Mouse (Mus musculus) embryonic fibroblast, embryonic 13.5 days (primary cell): ENCODE data around the gene Adamts8. TPM values are rescaled to one million over a fixed set of nuclear protein-coding genes. Genes with fewer than 3 reads are reported as not detected.

Experiments used
- H3K27ac ChIP-seq: 2 replicates; pipeline ENCODE4 v1.5.1; 2012; ENCODE audit warnings: low read length, control low read depth, inconsistent platforms; ENCODE audit not compliant: insufficient read depth
- H3K4me1 ChIP-seq: 2 replicates; pipeline ENCODE4 v1.6.1; 2011; ENCODE audit warnings: low read length; ENCODE audit not compliant: control insufficient read depth, insufficient read depth
- H3K4me3 ChIP-seq: 2 replicates; pipeline ENCODE4 v1.5.1; 2011; ENCODE audit warnings: mild to moderate bottlenecking, control low read depth, low read length; ENCODE audit not compliant: insufficient read depth
- CTCF ChIP-seq: IDR thresholded peaks from 2 replicates; pipeline ENCODE4 v1.5.1; 2011; ENCODE audit warnings: mild to moderate bottlenecking, control low read depth, low read length, moderate library complexity, borderline replicate concordance; ENCODE audit not compliant: insufficient read depth
- POLR2A ChIP-seq: IDR thresholded peaks from 2 replicates; pipeline ENCODE4 v1.6.1; 2011; ENCODE audit warnings: low read depth, mild to moderate bottlenecking, control low read depth, low read length, moderate library complexity
- polyA plus RNA-seq: library from polyadenylated mRNA; stranded (reverse); fragments of >200 nt; gene quantifications from 2 replicates; pipeline ENCODE4 v1.2.4, GENCODE M21; 2011; ENCODE audit warnings: low read depth; ENCODE audit not compliant: missing spikeins, insufficient read length

The Adamts8 gene
- polyA plus RNA-seq, 1 experiment, result 0.14 TPM

GRCm38 (mm10) chr9:30908296-30908690 is 34.1 kb upstream of the Adamts8 start:
- Histone ChIP-seq H3K4me1 (no peaks in the 10 kb centered on the region), H3K27ac (no peak overlapping the region), H3K4me3 (no peak overlapping the region)
- TF ChIP-seq POLR2A (no peak), CTCF (no peak)

DNA sequence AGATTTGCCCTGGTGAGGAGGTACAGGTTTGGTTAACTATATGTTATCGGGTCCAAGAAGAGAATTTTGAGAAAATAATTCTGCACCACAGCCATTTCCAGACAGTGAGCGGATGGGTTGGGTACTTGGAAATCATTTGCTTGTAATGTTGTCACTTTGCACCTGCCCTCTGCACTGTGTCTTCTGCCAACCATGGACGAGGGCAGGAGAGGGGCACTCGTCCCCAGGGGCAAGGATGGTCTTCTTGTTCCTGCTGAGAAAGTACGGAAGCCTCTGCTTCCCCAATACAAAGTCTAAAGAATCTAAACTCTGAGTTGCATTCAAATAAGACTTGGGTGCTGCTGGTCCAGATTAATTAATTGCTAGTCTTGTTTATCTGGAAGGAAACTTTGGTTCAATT is 33.4 kb upstream of the Adamts8 start:
- TF ChIP-seq POLR2A (no peak), CTCF (no peak)
- Histone ChIP-seq H3K27ac (no peak overlapping the region), H3K4me3 (no peak overlapping the region), H3K4me1 (no peaks in the 10 kb centered on the region)

- Histone ChIP-seq H3K27ac (no peak overlapping the region), H3K4me1 (no peaks in the 10 kb centered on the region), H3K4me3 (no peak overlapping the region)
- TF ChIP-seq CTCF, result no peak
- TF ChIP-seq POLR2A, result no peak
Measured at GRCm38 (mm10) chr9:30910491-30910890, 31.9 kb upstream of the Adamts8 start.

- no peak for TF ChIP-seq POLR2A
- TF ChIP-seq CTCF, result no peak
- Histone ChIP-seq H3K4me3 (no peak overlapping the region), H3K27ac (no peak overlapping the region), H3K4me1 (no peaks in the 10 kb centered on the region)
Measured at GRCm38 (mm10) chr9:30912161-30912560, 30.2 kb upstream of the Adamts8 start.

GRCm38 (mm10) chr9:30913429-30913828 is 28.9 kb upstream of the Adamts8 start:
- TF ChIP-seq CTCF, result no peak
- TF ChIP-seq POLR2A, result no peak
- Histone ChIP-seq H3K4me3 (no peak overlapping the region), H3K27ac (no peak overlapping the region), H3K4me1 (no peaks in the 10 kb centered on the region)

DNA sequence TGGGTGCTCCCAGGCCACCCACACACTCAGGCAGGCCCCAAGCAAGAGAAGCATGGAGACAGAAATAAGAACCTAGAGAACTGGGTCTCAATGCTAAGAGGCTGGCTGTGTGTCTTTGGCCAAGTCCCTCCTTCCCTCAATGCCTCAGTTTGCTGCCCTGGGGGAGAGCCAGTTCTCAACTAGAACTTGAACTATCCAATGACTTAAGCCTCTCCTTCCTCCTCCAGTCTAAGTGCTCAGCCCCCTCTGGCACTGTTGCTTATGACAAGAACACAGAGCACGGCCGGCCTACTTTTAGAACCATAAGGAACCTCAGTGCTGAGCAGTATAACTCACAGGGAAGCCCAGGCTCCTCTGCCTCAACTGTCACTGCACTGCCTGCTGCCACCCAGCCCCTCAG is 28.1 kb upstream of the Adamts8 start:
- TF ChIP-seq POLR2A, result no peak
- TF ChIP-seq CTCF, result no peak
- H3K4me3 ChIP-seq, result no peak overlapping the region

DNA sequence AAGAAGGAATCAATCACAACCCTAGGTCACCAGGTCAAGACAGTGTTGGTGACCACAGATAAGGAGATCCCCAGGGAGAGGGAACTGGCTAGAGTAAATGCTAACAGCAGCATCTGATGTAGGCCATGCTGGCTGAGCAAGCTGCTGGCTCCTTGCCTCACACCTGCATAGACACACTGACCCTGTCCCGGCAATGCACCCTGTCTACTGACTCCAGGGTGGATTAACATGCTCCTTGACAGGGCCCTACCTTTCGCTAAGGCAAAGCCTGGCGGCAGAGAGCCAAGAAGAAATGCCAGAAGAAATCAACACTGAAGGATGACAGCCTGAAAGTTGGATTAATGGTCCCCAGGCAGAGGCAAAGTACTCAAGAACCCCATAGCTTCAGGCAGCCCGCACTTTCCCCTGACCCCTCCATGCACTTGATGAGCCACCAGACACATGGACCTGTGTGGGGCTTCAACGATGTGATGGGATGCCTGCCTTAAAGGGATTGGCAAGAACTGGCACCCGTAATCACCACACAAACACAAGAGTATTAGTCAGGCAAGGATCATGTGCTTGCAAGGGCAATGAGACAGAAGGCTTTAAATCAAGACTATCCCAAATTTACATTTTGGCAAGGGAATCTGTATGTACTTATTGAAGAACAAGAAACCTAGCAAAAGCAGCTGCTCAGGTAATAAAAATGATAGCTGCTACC is 25.9 kb upstream of the Adamts8 start:
- TF ChIP-seq CTCF, result no peak
- TF ChIP-seq POLR2A, result no peak
- Histone ChIP-seq H3K4me3 (no peak overlapping the region), H3K27ac (no peak overlapping the region), H3K4me1 (no peaks in the 10 kb centered on the region)

More for the DNA sequence above, 28.1 kb upstream of the Adamts8 start:
- Histone ChIP-seq H3K27ac (no peak overlapping the region), H3K4me1 (no peaks in the 10 kb centered on the region)

DNA sequence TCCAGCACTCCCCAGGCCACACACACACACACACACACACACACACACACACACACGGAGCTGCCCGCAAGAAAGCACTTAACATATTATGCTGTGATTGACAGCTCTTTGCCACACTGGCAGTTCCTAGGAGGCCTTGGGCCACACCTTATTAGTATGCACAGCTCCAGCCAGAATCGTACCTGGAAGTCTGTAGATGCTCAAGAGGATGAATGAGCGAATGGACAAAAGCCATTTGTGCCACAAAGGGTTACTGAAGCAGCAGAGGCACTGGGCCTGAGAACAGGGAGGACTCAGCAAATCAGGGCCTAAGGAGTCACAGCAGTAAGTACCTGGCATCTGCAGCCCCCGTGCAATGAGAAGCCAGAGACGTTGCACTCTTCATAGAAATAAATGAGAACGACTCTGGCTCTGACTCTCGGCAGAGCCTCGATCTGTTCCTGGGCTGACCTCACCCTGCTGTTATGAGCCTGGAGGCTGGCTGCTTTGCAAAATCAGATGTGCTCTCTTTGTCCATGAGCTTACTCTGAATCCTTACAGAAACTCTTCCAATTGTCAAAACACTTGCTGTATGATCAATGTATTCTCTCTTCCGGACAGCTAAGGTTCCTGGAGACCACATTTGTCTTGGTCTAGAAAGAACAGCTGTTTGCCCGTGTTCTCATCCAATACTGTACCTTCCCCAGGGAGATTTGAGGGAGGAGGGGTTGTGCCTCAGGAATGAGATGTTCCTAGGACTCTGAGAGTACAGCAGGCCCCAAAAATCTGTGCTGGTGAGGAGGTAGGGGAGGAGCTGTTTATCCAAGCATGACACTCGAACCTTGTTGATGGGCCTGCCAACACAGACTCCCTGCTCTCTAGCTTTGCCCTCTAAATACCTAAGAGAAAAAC is 23.7 kb upstream of the Adamts8 start:
- Histone ChIP-seq H3K27ac (no peak overlapping the region), H3K4me1 (no peaks in the 10 kb centered on the region), H3K4me3 (no peak overlapping the region)
- TF ChIP-seq POLR2A (no peak), CTCF (no peak)

DNA sequence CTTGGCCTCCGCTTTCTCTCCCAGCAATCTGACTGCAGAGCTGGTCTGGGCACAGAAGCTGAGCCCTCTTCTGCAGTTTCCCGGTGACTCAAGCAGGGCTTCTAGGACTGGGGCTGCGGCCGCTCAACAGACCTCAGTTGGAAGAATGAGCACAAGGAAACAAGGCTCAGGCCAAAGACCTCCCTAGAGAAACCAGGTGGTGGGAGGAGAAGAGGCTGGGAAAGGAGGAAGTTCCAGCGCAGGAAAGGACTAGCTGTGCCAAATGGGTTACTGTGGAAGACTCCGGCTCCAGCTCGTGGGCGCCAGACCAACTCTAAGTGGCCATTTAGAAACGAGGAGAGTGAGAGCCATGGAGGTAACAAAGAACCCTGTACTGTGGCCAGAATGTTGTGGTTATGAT is 22.7 kb upstream of the Adamts8 start:
- H3K4me3 ChIP-seq, result no peak overlapping the region
- no peaks in the 10 kb centered on the region for H3K4me1 ChIP-seq
- no peak for TF ChIP-seq CTCF
- TF ChIP-seq POLR2A, result no peak
- H3K27ac ChIP-seq, result no peak overlapping the region

- TF ChIP-seq POLR2A (no peak), CTCF (no peak)
- Histone ChIP-seq H3K4me3 (no peak overlapping the region), H3K4me1 (no peaks in the 10 kb centered on the region), H3K27ac (no peak overlapping the region)
Measured at GRCm38 (mm10) chr9:30920736-30921135, 21.6 kb upstream of the Adamts8 start.
